Comparison of ENCODE assay signal across 8 mouse cellular contexts in genomic region chr11:76571613-76571929, GRCm38 (mm10). TPM values are rescaled to one million over a fixed set of nuclear protein-coding genes. Genes with fewer than 3 reads are reported as not detected.
A peak's percentile ranks its signal among the peaks of the same experiment; 100 is the strongest.
DNase-seq lines count a peak whose midpoint lies in the region; ATAC-seq and TF ChIP-seq lines count a peak whose summit lies in the region.

No protein-coding gene starts in this region.

- H3K4me1 ChIP-seq in heart, embryonic 14.5 days (ENCODE audit: control insufficient read depth in 2 of 2, insufficient read depth in 2 of 2, low read length in 2 of 2), result peaks cover 4 to 8% of the 10 kb centered on the region in 2 experiments
- H3K4me1 ChIP-seq in ES-E14 (ENCODE audit: control insufficient read depth in 2 of 2, insufficient read depth in 2 of 2, low read length in 2 of 2, poor library complexity in 1 of 2), result peaks cover 3 to 16% of the 10 kb centered on the region in 2 experiments; a peak in 2 of 4 replicates
- peaks cover 16% of the 10 kb centered on the region for H3K4me1 ChIP-seq in forebrain, embryonic 16.5 days (replicated peaks; ENCODE audit: control insufficient read depth, insufficient read depth, low read length)
- no peaks in the 10 kb centered on the region for H3K4me1 ChIP-seq in liver, embryonic 16.5 days (ENCODE audit: control insufficient read depth, low read depth, low read length)

- H3K4me3 ChIP-seq in heart, embryonic 14.5 days (ENCODE audit: control insufficient read depth in 1 of 2, insufficient read depth in 1 of 2, low read depth in 1 of 2, low read length in 2 of 2), result peak overlapping the region; percentile 60 to 70
- peak overlapping the region; percentile 82 to 83 for H3K4me3 ChIP-seq in ES-E14 (ENCODE audit: insufficient read depth in 1 of 2, low read depth in 1 of 2, low read length in 2 of 2, poor library complexity in 1 of 2, severe bottlenecking in 1 of 2)
- peak overlapping the region; percentile 71 for H3K4me3 ChIP-seq in forebrain, embryonic 16.5 days (replicated peaks; ENCODE audit: low read length)
- H3K4me3 ChIP-seq in liver, embryonic 16.5 days (ENCODE audit: low read depth, low read length), result peak overlapping the region; percentile 44

- H3K27ac ChIP-seq in heart, embryonic 14.5 days (replicated peaks in 1 of 2; ENCODE audit: control insufficient read depth in 1 of 2, insufficient read depth in 1 of 2, low read depth in 2 of 2, low read length in 2 of 2), result no peak overlapping the region
- H3K27ac ChIP-seq in ES-E14 (ENCODE audit: insufficient read depth, low read depth, low read length, poor library complexity, severe bottlenecking), result no peak overlapping the region
- no peak overlapping the region for H3K27ac ChIP-seq in forebrain, embryonic 16.5 days (ENCODE audit: low read length)
- H3K27ac ChIP-seq in liver, embryonic 16.5 days (ENCODE audit: low read length), result no peak overlapping the region

- peaks cover 41% of the 10 kb centered on the region for H3K27me3 ChIP-seq in heart, embryonic 14.5 days (ENCODE audit: control insufficient read depth, insufficient read depth, low read length)
- no peaks in the 10 kb centered on the region for H3K27me3 ChIP-seq in forebrain, embryonic 16.5 days (replicated peaks; ENCODE audit: control insufficient read depth, insufficient read depth, low read length)
- peaks cover 34% of the 10 kb centered on the region for H3K27me3 ChIP-seq in liver, embryonic 16.5 days (ENCODE audit: control insufficient read depth, insufficient read depth, low read depth, low read length)

- no peaks in the 10 kb centered on the region for H3K9me3 ChIP-seq in heart, embryonic 14.5 days (ENCODE audit: control insufficient read depth, low read length)
- no peaks in the 10 kb centered on the region for H3K9me3 ChIP-seq in ES-E14 (ENCODE audit: control insufficient read depth, insufficient read depth, low read depth, low read length)
- no peaks in the 10 kb centered on the region for H3K9me3 ChIP-seq in forebrain, embryonic 16.5 days (ENCODE audit: control insufficient read depth, low read length)
- H3K9me3 ChIP-seq in liver, embryonic 16.5 days (replicated peaks; ENCODE audit: control insufficient read depth, low read length), result no peaks in the 10 kb centered on the region

- H3K36me3 ChIP-seq in heart, embryonic 14.5 days (ENCODE audit: control insufficient read depth, insufficient read depth, low read length), result no peaks in the 10 kb centered on the region
- H3K36me3 ChIP-seq in ES-E14 (ENCODE audit: control insufficient read depth, insufficient read depth, low read length, poor library complexity, severe bottlenecking), result no peaks in the 10 kb centered on the region
- H3K36me3 ChIP-seq in forebrain, embryonic 16.5 days (ENCODE audit: control insufficient read depth, insufficient read depth), result no peaks in the 10 kb centered on the region
- H3K36me3 ChIP-seq in liver, embryonic 16.5 days (ENCODE audit: control insufficient read depth, insufficient read depth), result no peaks in the 10 kb centered on the region

- DNase-seq in heart, postnatal 25 days (ENCODE audit: low spot score), result no peak
- DNase-seq in ES-E14 (ENCODE audit: low read depth, low spot score), result no peak
- no peak for DNase-seq in left cerebral cortex, postnatal 10 days (ENCODE audit: extremely low spot score in 1 of 2, low spot score in 2 of 2)
- no peak for DNase-seq in ovary, postnatal 10 days (ENCODE audit: low spot score)
- DNase-seq in adrenal gland, postnatal 25 days, result no peak

- 9% methylated on average over 9 of the region's 9 CpGs for WGBS in heart, embryonic 14.5 days
- 5% methylated on average over 9 of the region's 9 CpGs for WGBS in forebrain, embryonic 16.5 days
- WGBS in liver, embryonic 16.5 days (ENCODE audit: insufficient replicate concordance), result 14% methylated on average over 9 of the region's 9 CpGs

- H3K4me2 ChIP-seq in heart, embryonic 14.5 days (ENCODE audit: low read length), result peak overlapping the region; percentile 99
- H3K4me2 ChIP-seq in forebrain, embryonic 16.5 days (ENCODE audit: low read length), result peak overlapping the region; percentile 98
- H3K4me2 ChIP-seq in liver, embryonic 16.5 days (ENCODE audit: low read depth, low read length), result peak overlapping the region; percentile 62

- intact Hi-C loops in heart, postnatal 25 days (cut with DNase I), result no loop called here
- intact Hi-C loops in left cerebral cortex, postnatal 10 days (cut with DNase I), result loop anchor here (10.0 kb wide), 3 partner anchors 47 to 117 kb away; no protein-coding TSS in a partner anchor

- in situ Hi-C loops in ES-E14 (cut with MboI; ENCODE audit: low sequenced_read_pairs in 2 of 2, unreplicated experiment in 2 of 2), result no loop called here

- ATAC-seq in heart, embryonic 14.5 days (ENCODE audit: insufficient number of reproducible peaks, insufficient read depth, low FRiP score, low read depth), result no peak
- peak; percentile 43; the same call in 1 of the 2 replicates for ATAC-seq in forebrain, embryonic 16.5 days
- no peak for ATAC-seq in liver, embryonic 16.5 days (ENCODE audit: low read depth)

- H3K9ac ChIP-seq in heart, embryonic 14.5 days (ENCODE audit: low read length), result peak overlapping the region; percentile 71
- H3K9ac ChIP-seq in ES-E14 (ENCODE audit: insufficient read depth, low read depth, low read length, poor library complexity, severe bottlenecking), result peak overlapping the region; percentile 80
- peak overlapping the region; percentile 81 for H3K9ac ChIP-seq in forebrain, embryonic 16.5 days (replicated peaks; ENCODE audit: low read depth, low read length)
- no peak overlapping the region for H3K9ac ChIP-seq in liver, embryonic 16.5 days (ENCODE audit: low read depth, low read length)

TF ChIP-seq in ES-E14, 5 proteins besides CTCF, POLR2A, EP300 and RAD21:
- TF ChIP-seq HCFC1 (IDR thresholded peaks at IDR 0.05; ENCODE audit: borderline replicate concordance, insufficient read depth, low read length), result no peak
- TF ChIP-seq ZC3H11A (IDR thresholded peaks at IDR 0.05; ENCODE audit: borderline replicate concordance, low read depth, low read length), result no peak
- TF ChIP-seq CHD2 (IDR thresholded peaks at IDR 0.05; ENCODE audit: low read depth, low read length), result no peak
- TF ChIP-seq MAFK (IDR thresholded peaks at IDR 0.05; ENCODE audit: insufficient read depth, low read depth, low read length), result no peak
- no peak for TF ChIP-seq ZNF384 (IDR thresholded peaks at IDR 0.05; ENCODE audit: low read depth, low read length)

RNA-seq across cellular contexts. Expression of gene Abr, which starts 50.5 kb away (rescaled TPM):
- 25.6 and 25.8 TPM in 2 replicates for polyA plus RNA-seq in heart, embryonic 14.5 days (2014; fragmentation: Nextera tagmentation; extraction: Ambion mirVana)
- total RNA-seq in heart, postnatal 25 days (2021), result 10 to 100 TPM; 26.2 to 29.5 TPM
- total RNA-seq in ES-E14 (2012; rRNA removed), result 28.6 and 34.1 TPM in 2 replicates
- 117 and 121 TPM in 2 replicates for polyA plus RNA-seq in forebrain, embryonic 16.5 days (2015; fragmentation: Nextera tagmentation; extraction: Ambion mirVana)
- polyA plus RNA-seq in liver, embryonic 16.5 days (2015; fragmentation: Nextera tagmentation; extraction: Ambion mirVana), result 2.5 and 3.7 TPM in 2 replicates
- total RNA-seq in left cerebral cortex, postnatal 10 days (2021), result 100 to 1,000 TPM; 322 to 328 TPM
- total RNA-seq in adrenal gland, postnatal 25 days (2021), result 53.7 and 55.3 TPM in 2 replicates
